Mouse (Mus musculus) embryo, embryonic 10 days (tissue): ENCODE data around the gene Nhlrc4.

ENCODE experiments used
- DNase-seq: peaks from one replicate; pipeline ENCODE4 v3.0.0-alpha.2; 2015; ENCODE audit warnings: low spot score

Gene Nhlrc4

DNA sequence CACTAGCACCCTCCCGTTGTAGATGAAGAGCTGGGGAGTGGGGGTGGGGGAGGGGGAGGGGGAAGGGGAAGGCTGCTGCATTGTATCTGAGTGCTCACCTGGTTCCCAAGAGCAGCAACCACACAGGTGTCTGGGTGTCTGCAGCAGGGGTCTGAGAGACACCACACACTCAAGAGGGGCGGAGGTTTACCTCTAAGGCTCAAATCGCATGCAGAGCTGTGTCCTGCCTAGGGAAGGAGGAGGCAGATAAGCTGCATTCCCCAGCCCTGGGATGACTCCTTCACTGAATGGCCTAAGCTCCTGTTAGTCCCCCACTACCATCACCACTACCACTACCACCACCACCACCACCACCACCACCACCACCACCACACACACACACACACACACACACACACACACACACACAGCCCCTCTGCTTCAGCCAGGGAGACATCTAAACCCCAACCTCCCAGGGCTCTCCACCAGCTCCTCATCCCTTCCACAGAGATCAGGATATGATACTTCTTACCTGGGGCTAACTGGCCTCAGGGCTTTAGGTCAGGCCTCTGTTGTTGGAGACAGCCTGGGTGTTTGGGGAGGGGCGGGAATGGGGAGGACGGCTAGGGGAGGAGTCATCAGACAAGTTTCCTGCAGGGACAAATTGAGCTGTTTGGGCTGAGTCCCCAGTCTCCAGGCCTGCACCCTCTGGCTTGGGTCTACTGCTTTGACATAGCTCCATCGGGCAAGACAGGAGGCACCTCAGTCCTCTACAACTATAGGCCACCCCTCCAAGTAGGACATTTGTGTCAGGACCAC lies at the start of gene Nhlrc4, which contains the start of gene Pigq:
Nhlrc4 (minus strand) TSS at position 596 of the 798 bp plus-strand sequence.
Pigq (minus strand) TSS at position 571 of the 798 bp plus-strand sequence.
- no peak for DNase-seq

GRCm38 (mm10) chr17:25993489-25993888 lies 48.7 kb upstream of the Nhlrc4 start:
- DNase-seq, result no peak

DNA sequence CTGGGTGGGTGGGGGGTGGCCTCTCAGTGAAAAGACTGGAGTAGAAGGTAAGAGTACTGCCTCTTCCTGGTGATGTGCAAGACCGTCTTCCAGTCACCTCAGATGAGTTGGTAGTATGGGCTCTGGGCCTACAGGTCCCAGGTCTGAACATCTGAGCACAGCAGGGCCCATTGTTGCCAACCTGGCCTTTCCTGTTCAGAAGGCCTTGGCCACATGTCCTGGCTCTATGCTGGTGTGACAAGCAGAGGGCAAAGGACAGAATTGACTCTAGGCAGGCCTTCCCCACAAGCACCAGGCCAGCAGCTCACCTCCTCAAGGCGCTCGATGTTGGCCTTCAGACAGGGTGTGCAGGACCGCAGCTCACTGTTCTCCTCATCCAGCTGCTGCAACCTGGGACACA lies 47.5 kb upstream of the Nhlrc4 start:
- DNase-seq, result no peak

- no peak for DNase-seq
These were observed 45.6 kb upstream of the Nhlrc4 start for GRCm38 (mm10) chr17:25990331-25990730.

GRCm38 (mm10) chr17:25985306-25986294 lies 40.8 kb upstream of the Nhlrc4 start, which contains the start of gene Capn15:
Gene Capn15 (minus strand): TSS chr17:25985796.
- peak; percentile 100 for DNase-seq

DNA sequence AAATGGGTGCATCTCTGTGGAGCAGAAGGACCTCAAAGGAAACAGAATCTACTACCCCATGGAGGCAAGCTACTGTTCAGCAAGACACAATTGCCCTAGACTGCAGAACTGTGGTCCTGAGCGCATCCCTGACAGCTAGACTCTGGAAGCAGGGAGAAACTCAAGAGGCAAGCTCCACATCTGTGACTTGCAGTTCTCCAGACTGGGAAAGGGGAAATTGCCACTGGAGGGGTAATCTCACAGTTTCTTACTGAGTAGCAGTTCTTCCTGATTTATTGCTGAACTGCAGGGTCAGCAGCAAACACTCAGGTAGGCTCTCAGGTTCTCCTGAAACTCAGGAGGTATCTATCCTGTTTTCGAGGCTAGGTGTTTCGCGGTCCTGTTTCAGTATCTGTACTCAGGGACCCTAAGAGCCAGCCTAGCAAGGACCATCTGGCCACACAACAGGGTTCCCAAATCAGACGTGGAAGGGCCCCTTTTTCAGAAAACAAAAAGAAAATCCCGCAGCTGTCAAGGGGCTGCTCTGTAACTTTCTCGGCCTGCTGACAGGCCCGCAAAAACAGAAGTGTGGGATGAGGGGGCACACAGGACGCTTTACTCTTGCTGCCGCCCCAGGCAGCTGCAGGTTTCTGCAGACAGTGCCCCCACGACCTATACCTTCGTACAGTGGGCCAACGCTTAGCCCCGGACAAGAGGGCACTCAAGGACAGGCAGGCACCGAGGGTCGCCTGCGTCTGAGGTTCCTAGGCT lies 40.0 kb upstream of the Nhlrc4 start:
- DNase-seq, result no peak

- no peak for DNase-seq
These were observed 39.3 kb upstream of the Nhlrc4 start for GRCm38 (mm10) chr17:25984066-25984465.

GRCm38 (mm10) chr17:25982913-25983312 lies 38.2 kb upstream of the Nhlrc4 start:
- DNase-seq, result no peak

DNA sequence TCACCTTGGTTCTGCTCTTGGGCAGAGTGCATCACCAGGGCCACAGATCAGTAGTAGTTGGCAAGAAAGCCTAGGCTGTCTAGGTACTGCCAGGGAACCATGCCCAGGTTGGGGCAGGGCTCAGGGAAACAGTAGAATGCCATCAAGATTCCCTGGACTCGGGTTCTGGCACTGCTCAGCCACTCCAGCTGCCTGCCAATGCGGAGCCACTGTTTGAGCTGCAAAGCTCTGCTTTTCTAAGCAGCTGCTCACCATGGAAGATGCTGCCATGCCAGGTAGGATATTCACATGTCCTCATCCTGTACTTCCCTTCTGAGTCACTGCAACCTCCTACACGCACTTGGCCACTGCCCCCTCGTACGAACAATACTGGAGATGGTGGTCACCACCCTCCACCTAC lies 36.1 kb upstream of the Nhlrc4 start:
- DNase-seq, result no peak

- no peak for DNase-seq
These were observed 35.3 kb upstream of the Nhlrc4 start for GRCm38 (mm10) chr17:25979829-25980738.

- DNase-seq, result no peak
These were observed 26.4 kb upstream of the Nhlrc4 start for GRCm38 (mm10) chr17:25970954-25971707.

- no peak for DNase-seq
These were observed 25.7 kb upstream of the Nhlrc4 start for GRCm38 (mm10) chr17:25970448-25970847.

DNA sequence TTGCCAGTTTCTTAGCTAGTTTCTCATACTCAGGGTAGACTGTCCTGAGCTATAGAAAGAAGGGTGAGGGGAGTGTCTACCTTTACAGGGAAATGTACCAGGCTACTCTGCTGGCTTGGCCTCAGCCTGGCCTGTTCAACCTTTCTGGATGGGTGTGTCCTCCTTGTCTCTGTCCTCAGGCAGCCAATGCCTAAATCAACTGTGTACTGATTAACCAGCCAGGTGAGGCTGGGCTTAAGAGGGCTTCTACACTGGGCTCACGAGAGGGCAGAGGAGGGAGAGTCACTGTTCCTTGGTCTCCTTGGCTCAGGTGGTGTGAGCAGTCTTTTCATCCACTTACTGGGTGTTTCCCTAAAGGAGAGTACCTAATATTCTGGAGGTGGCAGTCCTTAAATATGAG lies 23.4 kb upstream of the Nhlrc4 start:
- DNase-seq, result no peak

DNA sequence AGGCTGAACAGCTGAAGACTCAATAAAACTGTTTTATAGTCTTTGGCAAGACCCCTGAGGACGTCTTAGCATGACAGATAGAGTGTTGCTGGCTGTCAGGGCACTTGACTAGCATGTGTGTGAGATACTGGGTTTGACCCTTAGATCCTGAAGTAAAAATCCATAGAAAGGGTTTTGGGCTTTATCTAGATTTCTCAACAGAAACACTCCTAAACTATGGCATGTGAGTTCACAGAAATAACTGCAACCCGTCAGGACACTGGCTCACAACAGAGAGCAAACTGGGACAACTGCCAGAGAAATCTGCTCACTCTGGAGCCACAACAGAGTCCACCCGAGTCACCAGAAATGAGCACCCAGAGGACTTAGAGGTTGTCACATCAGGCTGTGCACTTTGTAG lies 22.9 kb upstream of the Nhlrc4 start:
- no peak for DNase-seq

- DNase-seq, result no peak
These were observed 19.5 kb upstream of the Nhlrc4 start for GRCm38 (mm10) chr17:25964271-25964670.

GRCm38 (mm10) chr17:25962413-25962905 lies 17.7 kb upstream of the Nhlrc4 start:
- DNase-seq, result no peak

- no peak for DNase-seq
These were observed 16.8 kb upstream of the Nhlrc4 start for GRCm38 (mm10) chr17:25961566-25961965.

DNA sequence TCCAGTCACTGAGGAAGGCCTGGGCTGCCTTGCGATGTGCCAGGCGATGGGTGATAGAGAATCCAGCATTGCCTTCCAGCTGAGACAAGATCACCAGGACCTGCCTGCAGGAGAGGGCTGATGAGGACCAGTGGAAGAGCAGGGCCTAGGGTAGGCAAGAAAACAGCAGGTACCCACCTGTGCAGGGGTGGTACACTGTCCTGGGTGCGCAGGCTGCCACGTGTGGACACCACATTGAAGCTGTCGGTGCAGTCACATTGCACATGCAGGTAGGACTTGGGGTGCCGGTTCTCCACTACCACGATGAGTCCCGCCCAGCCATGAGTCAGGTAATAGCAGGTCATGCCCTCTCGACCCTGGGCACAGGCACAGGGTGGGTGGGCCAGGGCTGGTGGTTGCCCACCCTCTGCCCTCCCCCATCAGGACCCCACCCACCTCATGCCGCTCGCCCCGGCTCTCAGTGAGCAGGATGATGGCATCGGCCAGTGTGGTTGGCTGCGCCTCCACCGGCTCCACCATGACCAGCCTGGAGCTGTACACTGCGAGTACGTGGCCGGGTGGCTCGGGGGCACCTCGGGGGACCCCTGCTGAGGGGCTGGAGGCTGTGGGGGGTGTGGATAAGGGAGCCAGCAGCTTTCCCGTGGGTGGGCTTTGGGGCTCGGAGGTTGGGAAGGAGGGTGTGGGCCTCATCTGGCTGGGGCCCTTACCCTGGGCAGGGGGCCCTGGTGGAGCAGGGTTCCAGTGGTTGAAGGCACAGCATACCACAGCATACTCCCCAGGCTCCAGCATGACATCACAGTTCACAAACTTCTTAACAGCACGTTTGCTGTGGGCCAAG lies 15.1 kb upstream of the Nhlrc4 start:
- DNase-seq, result no peak
